Mouse (Mus musculus) C2C12 (cell line): ENCODE results near the gene Ptprj.

Source experiments
- CEBPB ChIP-seq: IDR thresholded peaks from one replicate; pipeline ENCODE4 v1.6.1; 2011; ENCODE audit warnings: low read depth, mild to moderate bottlenecking, control low read depth, moderate library complexity
- CTCF ChIP-seq: IDR thresholded peaks from one replicate; pipeline ENCODE4 v1.5.1; 2011; ENCODE audit not compliant: control insufficient read depth, insufficient read depth, insufficient read length
- USF1 ChIP-seq: IDR thresholded peaks from one replicate; pipeline ENCODE4 v1.6.1; 2011; ENCODE audit warnings: low read depth, mild to moderate bottlenecking, control low read depth, moderate library complexity

- TF ChIP-seq CTCF (no peak), USF1 (no peak), CEBPB (no peak)
These were observed 45.7 kb downstream of the Ptprj start for GRCm38 (mm10) chr2:90534751-90535150.
